Mouse (Mus musculus) cerebral cortex, adult 2 months (tissue): ENCODE results near the gene Ptger1.

Experiments used
- WGBS: fragments of 180-500 bp; shearing (Covaris S2); methylation state at CpG from one replicate; pipeline ENCODE4 v1.1.7; 2018; 5-methylcytosine and 5-hydroxymethylcytosine counted together

Gene Ptger1

GRCm38 (mm10) chr8:83695351-83696106 lies 29.1 kb downstream of the Ptger1 start:
- 69% methylated on average over 17 of the region's 17 CpGs for WGBS

- WGBS = 25% methylated on average over 19 of the region's 19 CpGs
These were observed 31.1 kb downstream of the Ptger1 start for GRCm38 (mm10) chr8:83697374-83698220.

- 2% methylated on average over 15 of the region's 15 CpGs for WGBS
These were observed 31.8 kb downstream of the Ptger1 start for GRCm38 (mm10) chr8:83698291-83698660.

GRCm38 (mm10) chr8:83698661-83699453 lies 32.4 kb downstream of the Ptger1 start, which contains the start of gene Pkn1:
TSS of gene Pkn1 (minus strand) at chr8:83699179.
- under 1% methylated on average over 79 of the region's 85 CpGs for WGBS

GRCm38 (mm10) chr8:83699566-83699965 lies 33.1 kb downstream of the Ptger1 start:
- WGBS = 33% methylated on average over 9 of the region's 9 CpGs

- 77% methylated on average over 9 of the region's 9 CpGs for WGBS
These were observed 34.1 kb downstream of the Ptger1 start for GRCm38 (mm10) chr8:83700423-83701085.

- WGBS = 54% methylated on average over 4 of the region's 4 CpGs
These were observed 36.9 kb downstream of the Ptger1 start for GRCm38 (mm10) chr8:83703426-83703825.

- WGBS = 64% methylated on average over 5 of the region's 5 CpGs
These were observed 39.9 kb downstream of the Ptger1 start for GRCm38 (mm10) chr8:83706411-83706810.

- 44% methylated on average over 8 of the region's 8 CpGs for whole genome bisulfite sequencing
These were observed 41.1 kb downstream of the Ptger1 start for GRCm38 (mm10) chr8:83707554-83707953.

GRCm38 (mm10) chr8:83714676-83715030 lies 48.2 kb downstream of the Ptger1 start:
- WGBS = 14% methylated on average over 8 of the region's 8 CpGs

GRCm38 (mm10) chr8:83715031-83715690 lies 48.7 kb downstream of the Ptger1 start, which contains the start of gene Ddx39:
TSS of gene Ddx39 (plus strand) at chr8:83715177.
- 1% methylated on average over 63 of the region's 63 CpGs for WGBS

- WGBS = 1% methylated on average over 17 of the region's 17 CpGs
These were observed 49.3 kb downstream of the Ptger1 start for GRCm38 (mm10) chr8:83715771-83716170.

GRCm38 (mm10) chr8:83716563-83716962 lies 50.1 kb downstream of the Ptger1 start:
- WGBS = 51% methylated on average over 2 of the region's 2 CpGs

GRCm38 (mm10) chr8:83719048-83719447 lies 52.6 kb downstream of the Ptger1 start:
- 75% methylated on average over 2 of the region's 2 CpGs for WGBS

GRCm38 (mm10) chr8:83719693-83720092 lies 53.2 kb downstream of the Ptger1 start:
- WGBS = 74% methylated on average over 2 of the region's 2 CpGs

GRCm38 (mm10) chr8:83721405-83722025 lies 55.0 kb downstream of the Ptger1 start:
- WGBS = 79% methylated on average over 25 of the region's 25 CpGs
